Mouse (Mus musculus) stomach, postnatal 0 days (tissue): ENCODE results near the gene Atp6v1a.

Experiments
- CTCF ChIP-seq: IDR thresholded peaks from 2 replicates; pipeline ENCODE4 v1.5.1; 2016; ENCODE audit warnings: antibody characterized with exemption, low read depth, mild to moderate bottlenecking, moderate library complexity
- EP300 ChIP-seq: optimal IDR thresholded peaks from 2 replicates; pipeline ENCODE3; 2016; ENCODE audit warnings: antibody characterized with exemption

GRCm38 (mm10) chr16:44159325-44159724, 19.8 kb upstream of the Atp6v1a start:
- TF ChIP-seq EP300 (no peak), CTCF (no peak)
